Mouse (Mus musculus): ENCODE data around the gene Rhot2.

The Rhot2 gene

GRCm38 (mm10) chr17:25844396-25844901 is at the start of gene Rhot2:
Gene Rhot2, minus strand, starts transcription at chr17:25844851.
- DNase-seq (ENCODE audit: low read depth): peak; percentile 78

- DNase-seq (ENCODE audit: low read depth): no peak
Observed at GRCm38 (mm10) chr17:25893975-25894617, 49.4 kb upstream of the Rhot2 start.

GRCm38 (mm10) chr17:25888837-25889236 is 44.2 kb upstream of the Rhot2 start:
- no peak for DNase-seq (ENCODE audit: low read depth)

GRCm38 (mm10) chr17:25887467-25887866 is 42.8 kb upstream of the Rhot2 start:
- no peak for DNase-seq (ENCODE audit: low read depth)

GRCm38 (mm10) chr17:25886806-25887205 is 42.2 kb upstream of the Rhot2 start:
- DNase-seq (ENCODE audit: low read depth): no peak

- no peak for DNase-seq (ENCODE audit: low read depth)
Observed at GRCm38 (mm10) chr17:25885636-25886035, 41.0 kb upstream of the Rhot2 start.

- DNase-seq (ENCODE audit: low read depth): no peak
Observed at GRCm38 (mm10) chr17:25883824-25884223, 39.2 kb upstream of the Rhot2 start.

GRCm38 (mm10) chr17:25883268-25883667 is 38.6 kb upstream of the Rhot2 start:
- no peak for DNase-seq (ENCODE audit: low read depth)

GRCm38 (mm10) chr17:25882306-25882705 is 37.7 kb upstream of the Rhot2 start:
- DNase-seq (ENCODE audit: low read depth): no peak

GRCm38 (mm10) chr17:25881691-25882090 is 37.0 kb upstream of the Rhot2 start:
- peak; percentile 57 for DNase-seq (ENCODE audit: low read depth)

GRCm38 (mm10) chr17:25880913-25881641 is 36.4 kb upstream of the Rhot2 start:
- DNase-seq (ENCODE audit: low read depth): no peak

GRCm38 (mm10) chr17:25880196-25880910 is 35.7 kb upstream of the Rhot2 start, which contains the start of gene Wfikkn1:
Gene Wfikkn1, minus strand, starts transcription at chr17:25880858.
- DNase-seq (ENCODE audit: low read depth): no peak

- DNase-seq (ENCODE audit: low read depth): no peak
Observed at GRCm38 (mm10) chr17:25879750-25880149, 35.1 kb upstream of the Rhot2 start.

GRCm38 (mm10) chr17:25879261-25879660 is 34.6 kb upstream of the Rhot2 start:
- no peak for DNase-seq (ENCODE audit: low read depth)

GRCm38 (mm10) chr17:25878611-25879180 is 34.0 kb upstream of the Rhot2 start:
- DNase-seq (ENCODE audit: low read depth): no peak

GRCm38 (mm10) chr17:25877741-25878610 is 33.3 kb upstream of the Rhot2 start:
- no peak for DNase-seq (ENCODE audit: low read depth)

GRCm38 (mm10) chr17:25877025-25877424 is 32.4 kb upstream of the Rhot2 start:
- no peak for DNase-seq (ENCODE audit: low read depth)

GRCm38 (mm10) chr17:25876347-25876915 is 31.8 kb upstream of the Rhot2 start:
- no peak for DNase-seq (ENCODE audit: low read depth)

- DNase-seq (ENCODE audit: low read depth): peak; percentile 48
Observed at GRCm38 (mm10) chr17:25875171-25876136, 30.8 kb upstream of the Rhot2 start.

GRCm38 (mm10) chr17:25874721-25875170 is 30.1 kb upstream of the Rhot2 start, which contains the start of gene Mettl26:
Gene Mettl26, plus strand, starts transcription at chr17:25875074.
- peak; percentile 75 for DNase-seq (ENCODE audit: low read depth)
